Mouse (Mus musculus) cerebellum, postnatal 14 days (tissue): ENCODE results near the gene Kank4.
"Not testable (repeated sequence)": the region's sequence is repeated elsewhere in the genome, so short reads cannot be mapped to it uniquely, and the experiment has no call there.

Experiments used
- DNase-seq, 2 experiments: peaks; one replicate each; pipeline ENCODE4 v3.0.0; 2021; ENCODE audit warnings: mixed read lengths in 2 of 2

Gene Kank4

GRCm38 (mm10) chr4:98817184-98817911 lies at the start of gene Kank4:
Gene Kank4 (minus strand): TSS chr4:98817537.
- peak; percentile 18 to 21 for DNase-seq

GRCm38 (mm10) chr4:98865386-98866237 lies 48.3 kb upstream of the Kank4 start:
- peak; percentile 42 to 51 for DNase-seq

- DNase-seq, result no peak
Observed at GRCm38 (mm10) chr4:98864546-98864945, 47.2 kb upstream of the Kank4 start.

- DNase-seq, result no peak
Observed at GRCm38 (mm10) chr4:98864094-98864493, 46.8 kb upstream of the Kank4 start.

GRCm38 (mm10) chr4:98863451-98863850 lies 46.1 kb upstream of the Kank4 start:
- no peak for DNase-seq

GRCm38 (mm10) chr4:98858151-98858855 lies 41.0 kb upstream of the Kank4 start:
- DNase-seq, result no peak

- DNase-seq, result peak; percentile 38 to 50
Observed at GRCm38 (mm10) chr4:98857037-98857648, 39.8 kb upstream of the Kank4 start.

- no peak for DNase-seq
Observed at GRCm38 (mm10) chr4:98853926-98854325, 36.6 kb upstream of the Kank4 start.

- DNase-seq, result not testable (repeated sequence)
Observed at GRCm38 (mm10) chr4:98850485-98850884, 33.1 kb upstream of the Kank4 start.

- DNase-seq, result no peak
Observed at GRCm38 (mm10) chr4:98847120-98847885, 30.0 kb upstream of the Kank4 start.

GRCm38 (mm10) chr4:98846396-98846795 lies 29.1 kb upstream of the Kank4 start:
- no peak for DNase-seq

- no peak for DNase-seq
Observed at GRCm38 (mm10) chr4:98845687-98846125, 28.4 kb upstream of the Kank4 start.

- DNase-seq, result no peak
Observed at GRCm38 (mm10) chr4:98845201-98845600, 27.9 kb upstream of the Kank4 start.

- no peak for DNase-seq
Observed at GRCm38 (mm10) chr4:98843906-98844597, 26.7 kb upstream of the Kank4 start.

GRCm38 (mm10) chr4:98841251-98841650 lies 23.9 kb upstream of the Kank4 start:
- not testable (repeated sequence) for DNase-seq

- no peak for DNase-seq
Observed at GRCm38 (mm10) chr4:98840526-98840925, 23.2 kb upstream of the Kank4 start.

GRCm38 (mm10) chr4:98838913-98839312 lies 21.6 kb upstream of the Kank4 start:
- no peak for DNase-seq

GRCm38 (mm10) chr4:98837715-98838505 lies 20.6 kb upstream of the Kank4 start:
- DNase-seq, result no peak

GRCm38 (mm10) chr4:98836519-98836918 lies 19.2 kb upstream of the Kank4 start:
- no peak for DNase-seq

- peak; percentile 52 to 63 for DNase-seq
Observed at GRCm38 (mm10) chr4:98834782-98835181, 17.4 kb upstream of the Kank4 start.
